Mouse (Mus musculus): ENCODE data around the gene Eprs.

Eprs gene

DNA sequence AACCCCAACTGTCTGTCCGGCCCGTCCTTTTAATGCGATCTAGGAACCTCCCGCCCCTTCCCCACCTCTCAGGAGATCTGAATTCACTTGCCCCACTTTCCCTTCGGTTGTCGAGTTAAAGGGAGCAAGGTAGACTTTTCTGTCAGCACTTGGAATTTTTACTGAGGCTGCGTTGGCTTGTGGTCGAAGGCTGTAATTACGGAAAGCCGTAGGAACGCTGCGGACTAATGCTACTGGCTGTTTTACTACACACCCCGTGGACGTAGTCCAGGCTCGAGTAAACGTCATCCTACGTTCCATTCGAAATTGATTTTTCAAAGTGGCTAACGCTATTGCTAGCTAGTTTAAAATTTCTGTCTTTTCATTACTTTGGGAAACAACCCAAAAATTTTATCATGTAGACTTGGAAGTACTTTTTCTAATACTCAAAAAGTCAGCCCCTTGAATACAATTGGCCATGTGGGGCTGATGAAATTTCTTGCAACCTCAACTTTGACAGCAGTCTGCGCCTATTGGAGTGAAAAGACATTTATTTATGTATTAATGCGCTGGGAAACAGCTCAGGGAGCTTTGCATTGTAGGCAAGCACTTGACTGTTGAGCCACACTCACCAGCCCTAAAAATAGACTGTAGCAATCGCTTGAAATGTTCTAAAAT lies 810 bp downstream of the Eprs start:
- DNase-seq (ENCODE audit: low spot score) = no peak

DNA sequence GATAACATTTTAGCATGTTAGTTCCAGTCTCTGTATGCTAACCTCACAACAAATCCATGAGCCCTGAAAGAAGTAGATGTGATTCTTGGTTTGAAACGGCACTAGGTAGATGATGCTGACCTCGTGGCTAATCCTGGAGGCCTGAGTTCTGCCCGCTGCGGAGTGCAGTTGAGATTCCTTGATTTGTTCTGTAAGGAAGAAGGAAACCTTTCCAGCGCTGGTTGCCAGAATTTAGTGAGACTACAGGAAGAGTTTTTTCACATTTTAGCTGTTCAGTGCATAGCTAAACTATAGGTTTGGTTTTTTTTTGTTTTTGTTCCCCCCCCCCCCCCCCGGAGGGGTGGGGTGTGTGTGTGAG lies 1.3 kb downstream of the Eprs start:
- DNase-seq (ENCODE audit: low spot score) = no peak

DNA sequence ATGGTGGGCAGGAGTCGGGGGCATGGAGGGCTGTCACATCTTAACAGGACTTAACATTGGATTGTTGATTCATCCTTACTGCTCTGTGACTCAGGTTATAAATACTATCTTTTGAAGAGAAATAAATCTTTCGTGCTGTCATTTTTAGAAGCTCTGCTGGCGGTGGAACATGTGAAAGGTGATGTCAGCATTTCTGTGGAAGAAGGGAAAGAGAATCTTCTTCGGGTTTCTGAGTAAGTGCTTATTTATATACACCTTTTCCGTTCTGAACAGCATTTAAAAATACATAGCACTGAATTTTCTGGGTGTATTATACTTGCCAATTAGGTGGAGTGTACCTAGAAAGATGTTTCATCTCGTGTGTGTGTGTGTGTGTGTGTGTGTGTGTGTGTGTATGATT lies 4.5 kb downstream of the Eprs start:
- no peak for DNase-seq (ENCODE audit: low spot score)

DNA sequence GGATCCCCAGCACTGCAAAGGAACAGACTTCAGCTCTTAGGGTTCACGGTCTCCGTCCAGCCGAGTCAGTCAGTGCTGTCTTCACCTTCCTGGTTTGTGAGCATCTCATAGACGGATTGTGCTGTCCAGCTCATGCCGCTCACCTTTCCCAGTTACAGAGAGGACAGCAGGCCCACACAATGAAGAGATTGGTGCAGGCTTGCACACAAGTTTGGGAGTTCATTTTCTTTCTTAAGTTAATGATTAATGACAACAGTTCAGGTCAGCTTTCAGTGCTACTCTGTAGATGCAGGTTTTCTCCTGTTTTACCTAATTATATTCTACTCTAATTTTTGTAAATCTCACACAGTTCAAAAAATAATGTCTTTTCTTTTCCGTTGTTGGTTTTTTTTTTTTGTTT lies 7.1 kb downstream of the Eprs start:
- DNase-seq (ENCODE audit: low spot score) = no peak

DNA sequence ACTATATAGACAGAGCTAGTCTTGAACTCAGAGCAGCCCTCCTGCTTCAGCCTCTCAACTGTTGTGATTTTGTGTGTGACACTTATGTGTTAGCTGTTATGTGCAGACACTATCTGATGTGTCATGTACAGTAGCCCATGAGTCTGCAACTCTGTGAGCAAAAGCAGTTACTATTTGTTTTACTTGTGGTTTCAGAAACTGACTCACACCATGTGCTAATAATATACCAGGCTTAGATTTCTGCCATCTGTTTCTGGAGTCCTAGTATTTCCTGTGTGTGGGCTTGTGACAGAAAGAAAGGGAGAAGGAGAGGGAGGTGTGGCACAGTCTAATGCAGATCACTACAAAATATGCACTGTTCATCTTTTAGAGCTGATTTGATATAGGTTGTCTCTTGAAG lies 13.5 kb downstream of the Eprs start:
- DNase-seq (ENCODE audit: low spot score) = no peak

DNA sequence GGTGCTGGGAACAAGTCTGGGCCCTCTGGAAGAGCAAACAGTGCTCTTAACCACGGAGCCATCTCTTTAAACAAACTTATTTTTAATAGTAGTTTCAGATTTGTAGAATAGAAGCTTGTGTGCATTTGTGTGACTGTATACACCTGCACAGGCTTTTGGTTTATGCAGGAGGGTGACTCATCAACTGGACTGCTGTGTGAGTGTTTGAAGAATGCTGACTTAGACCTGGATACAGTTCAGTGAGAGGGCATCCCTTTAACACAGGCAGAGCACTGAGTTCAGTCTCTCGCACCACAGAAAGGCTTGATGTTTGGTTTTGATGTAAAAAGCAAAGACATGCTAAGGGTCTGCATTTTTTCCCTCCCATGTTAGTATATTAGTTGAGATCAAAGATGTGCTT lies 14.6 kb downstream of the Eprs start:
- no peak for DNase-seq (ENCODE audit: low spot score)

DNA sequence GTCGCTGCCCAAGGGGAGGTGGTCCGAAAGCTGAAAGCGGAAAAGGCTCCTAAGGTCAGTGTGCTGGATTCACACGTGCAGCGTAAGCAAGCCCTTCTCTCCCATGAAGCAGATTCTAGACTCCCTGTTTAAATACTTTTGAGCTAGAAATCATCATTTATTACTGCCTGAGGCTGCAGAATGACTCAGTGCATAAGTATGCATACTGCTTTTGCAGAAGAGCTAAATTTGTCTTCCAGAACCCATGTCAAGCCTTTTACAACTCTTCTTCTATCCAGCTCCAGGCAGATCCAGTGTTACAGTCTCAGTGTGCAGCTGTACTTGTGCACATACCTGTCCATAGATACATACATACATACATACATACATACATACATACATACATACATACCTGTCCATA lies 38.8 kb downstream of the Eprs start:
- no peak for DNase-seq (ENCODE audit: low spot score)

DNA sequence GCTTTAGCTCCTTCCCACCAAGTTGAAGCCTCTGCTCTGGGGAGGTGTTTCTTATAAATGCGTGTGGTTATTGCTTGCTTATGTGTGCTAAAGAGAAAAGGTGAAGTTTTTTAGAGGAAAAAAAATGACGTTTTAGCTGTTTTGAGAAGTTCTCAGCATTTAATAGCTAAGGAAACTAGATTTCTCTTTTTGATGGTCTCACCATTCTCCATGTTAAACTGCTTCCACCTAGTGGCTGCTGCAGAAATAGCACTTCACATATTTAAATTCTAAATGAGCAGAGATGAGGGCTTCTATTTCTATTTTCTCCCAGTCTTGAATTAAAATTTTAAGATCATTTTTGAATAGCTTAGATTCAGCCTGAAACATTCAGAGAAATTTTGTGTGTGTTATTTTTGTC lies 41.2 kb downstream of the Eprs start:
- no peak for DNase-seq (ENCODE audit: low spot score)

DNA sequence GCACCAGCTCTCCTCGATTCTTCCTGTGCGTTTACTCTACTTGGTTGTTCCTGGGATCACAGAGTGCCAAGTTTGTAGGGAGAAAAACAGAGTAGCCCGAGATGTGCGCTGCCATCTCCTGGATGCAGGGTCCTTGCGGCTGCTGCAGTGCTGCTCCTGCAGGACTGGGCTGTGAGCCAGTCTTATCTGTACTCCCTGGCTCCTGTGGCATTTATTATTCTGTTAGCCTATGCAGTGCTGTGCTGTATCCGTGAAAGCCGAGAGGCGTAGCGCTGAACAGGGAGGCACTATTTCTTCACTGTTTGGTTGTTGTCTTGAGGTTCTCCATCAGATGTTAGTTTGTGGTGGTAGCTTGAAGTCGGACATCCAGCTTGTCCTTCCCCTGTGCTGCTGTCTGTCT lies 43.1 kb downstream of the Eprs start:
- DNase-seq (ENCODE audit: low spot score) = no peak

DNA sequence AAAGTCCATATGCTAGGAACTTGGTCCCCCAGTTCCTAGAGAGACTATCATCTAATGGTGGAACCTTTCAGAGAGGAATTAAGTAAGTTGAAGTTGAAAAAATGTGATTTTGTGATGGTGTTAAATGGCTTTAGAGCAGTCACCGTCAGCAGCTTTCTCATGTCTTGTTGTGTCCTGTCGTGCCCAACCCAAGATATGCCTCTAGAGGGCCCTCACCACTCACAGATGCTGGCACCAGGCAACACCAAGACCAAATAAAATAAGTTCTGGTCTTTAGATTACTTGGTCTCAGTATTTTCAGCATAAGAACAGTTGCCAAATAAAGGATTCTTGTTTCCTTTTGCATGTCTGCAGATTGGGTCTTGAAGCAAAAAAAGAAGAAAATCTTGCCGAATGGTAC lies 47.0 kb downstream of the Eprs start:
- no peak for DNase-seq (ENCODE audit: low spot score)

DNA sequence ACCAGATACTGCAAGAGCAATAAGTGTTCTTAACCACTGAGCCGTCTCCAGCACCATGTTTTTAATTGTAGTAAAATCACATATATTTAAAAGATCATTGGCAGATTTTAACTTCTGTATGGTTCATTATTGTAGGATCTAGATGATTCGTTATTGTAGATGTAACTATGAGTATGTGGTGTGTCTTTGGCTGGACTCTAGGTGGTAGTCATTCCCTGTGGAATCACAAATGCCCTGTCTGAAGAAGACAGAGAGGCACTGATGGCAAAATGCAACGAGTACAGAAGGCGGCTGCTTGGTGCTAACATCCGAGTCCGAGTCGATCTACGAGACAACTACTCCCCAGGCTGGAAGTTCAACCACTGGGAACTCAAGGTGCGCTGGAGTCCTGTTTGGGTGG lies 55.2 kb downstream of the Eprs start:
- no peak for DNase-seq (ENCODE audit: low spot score)

DNA sequence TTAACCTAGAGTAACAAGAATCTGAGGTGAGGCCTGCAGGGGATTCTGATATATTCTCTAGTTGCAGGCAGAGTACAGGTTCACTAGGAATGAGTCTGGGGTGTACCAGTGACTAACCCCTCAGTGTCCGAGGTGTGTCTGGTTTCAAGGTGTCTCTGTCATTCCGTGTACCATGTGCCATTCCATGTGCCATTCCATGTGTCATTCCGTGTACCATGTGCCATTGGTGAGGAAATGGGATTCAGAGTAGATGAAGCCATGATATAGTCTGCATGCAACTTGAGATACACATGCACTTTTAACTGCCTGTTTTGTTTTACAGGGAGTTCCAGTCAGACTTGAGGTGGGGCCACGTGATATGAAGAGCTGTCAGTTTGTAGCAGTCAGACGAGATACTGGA lies 57.0 kb downstream of the Eprs start:
- no peak for DNase-seq (ENCODE audit: low spot score)

DNA sequence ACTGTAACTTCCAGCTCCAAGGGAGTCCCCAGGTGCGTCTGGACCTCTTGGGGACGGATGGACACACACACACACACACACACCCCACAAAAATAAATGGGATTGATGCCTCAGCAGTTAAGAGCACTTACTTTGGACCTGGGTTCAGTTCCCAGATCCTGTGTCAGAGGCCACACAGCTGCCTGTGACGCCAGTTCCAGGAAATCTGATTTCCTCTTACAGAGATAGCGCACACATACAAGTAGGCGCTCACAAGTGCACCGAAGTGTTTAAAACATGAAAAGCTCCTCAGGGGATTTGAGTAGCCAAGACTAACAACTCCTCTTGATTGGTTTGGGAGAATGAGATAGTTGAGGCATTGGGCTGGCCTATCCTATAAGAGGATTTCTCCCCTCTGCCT lies 57.9 kb downstream of the Eprs start:
- DNase-seq (ENCODE audit: low spot score) = no peak

DNA sequence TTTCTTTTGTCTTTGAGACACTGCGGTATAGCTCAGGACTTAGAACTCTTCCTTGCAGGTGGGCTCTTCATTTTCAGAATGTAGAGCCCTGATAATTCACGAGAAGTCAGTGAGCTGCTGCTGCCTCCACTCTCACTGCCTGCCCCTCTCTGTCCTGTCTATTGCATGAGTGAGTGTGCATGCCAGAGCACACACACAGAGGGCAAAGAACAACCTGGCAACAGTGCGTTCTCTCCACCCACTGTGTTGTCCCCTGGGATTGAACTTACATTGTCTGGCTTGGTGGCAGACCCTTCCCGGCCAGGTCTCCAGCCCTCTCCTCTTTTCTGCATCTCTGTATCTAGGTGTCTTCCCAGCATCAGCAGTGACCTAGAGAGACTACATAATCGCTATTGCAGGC lies 63.7 kb downstream of the Eprs start:
- no peak for DNase-seq (ENCODE audit: low spot score)

DNA sequence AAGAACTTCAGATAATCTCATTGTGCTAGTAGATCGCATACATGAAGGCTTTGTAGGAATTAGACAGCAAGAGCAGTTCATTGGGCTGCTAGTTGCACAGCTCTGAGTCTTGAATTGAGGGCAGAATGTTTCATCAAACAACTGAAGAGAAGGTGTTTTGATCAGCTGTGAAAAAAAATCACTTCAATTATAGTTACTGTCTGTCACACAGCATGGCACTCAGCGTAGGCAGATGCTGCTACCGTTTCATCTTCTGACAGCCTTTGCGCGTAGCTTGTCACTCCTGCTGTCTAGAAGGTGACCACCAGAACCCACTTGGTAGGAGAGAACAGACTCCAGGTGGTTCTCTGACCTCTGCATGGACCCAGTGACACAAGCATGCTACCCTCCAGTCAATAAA lies 67.6 kb downstream of the Eprs start:
- DNase-seq (ENCODE audit: low spot score) = no peak

DNA sequence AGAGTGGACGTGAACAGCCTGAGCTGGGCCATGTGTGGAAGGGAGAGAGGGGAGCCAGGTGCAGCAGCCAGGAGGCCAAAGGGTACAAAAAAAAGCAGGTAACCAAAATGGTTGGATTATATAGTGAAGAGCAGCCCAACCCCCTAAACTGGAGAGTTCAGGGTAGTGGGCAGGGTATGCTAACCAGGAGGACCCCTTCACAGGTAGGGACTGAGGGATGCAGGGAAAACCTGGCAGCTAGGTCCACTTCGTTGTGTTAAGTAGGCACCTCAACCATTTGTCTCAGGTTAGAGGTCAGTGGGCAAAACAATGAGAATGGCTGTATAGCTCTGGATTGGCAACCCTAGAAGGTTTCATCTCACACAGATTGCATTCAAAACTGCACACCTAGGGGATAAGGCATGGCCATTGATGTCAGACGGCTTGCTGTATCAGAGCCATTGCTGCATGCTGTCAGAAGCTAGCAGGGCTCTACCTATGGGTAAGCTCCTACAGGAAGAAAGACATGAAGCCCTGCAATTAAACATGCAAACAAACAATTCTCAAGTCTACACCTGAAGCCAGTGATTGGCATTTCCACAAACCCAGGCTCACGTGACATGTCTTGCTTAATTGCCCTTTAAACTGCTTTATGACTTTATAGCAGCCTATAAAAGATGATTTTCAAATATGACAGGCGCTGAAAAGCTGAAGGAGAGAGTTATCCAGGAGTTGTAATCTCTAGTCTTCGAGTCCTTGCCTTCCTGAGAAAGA lies 68.6 kb downstream of the Eprs start:
- DNase-seq (ENCODE audit: low spot score) = no peak

DNA sequence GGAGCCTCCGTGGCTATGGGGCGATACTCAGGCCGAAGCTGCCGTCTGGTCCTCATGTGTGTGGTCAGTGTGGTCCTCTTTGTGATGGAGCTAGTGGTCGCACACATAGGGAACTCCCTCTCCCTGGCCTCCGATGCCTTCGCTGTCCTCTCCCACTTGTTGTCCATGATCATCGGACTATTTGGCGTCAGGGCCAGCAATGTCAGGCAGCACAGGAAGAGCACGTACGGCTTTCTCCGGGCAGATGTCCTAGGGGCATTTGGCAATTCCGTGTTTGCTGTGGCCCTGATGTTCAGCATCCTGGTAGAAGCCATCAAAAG lies 69.1 kb downstream of the Eprs start:
- no peak for DNase-seq (ENCODE audit: low spot score)

DNA sequence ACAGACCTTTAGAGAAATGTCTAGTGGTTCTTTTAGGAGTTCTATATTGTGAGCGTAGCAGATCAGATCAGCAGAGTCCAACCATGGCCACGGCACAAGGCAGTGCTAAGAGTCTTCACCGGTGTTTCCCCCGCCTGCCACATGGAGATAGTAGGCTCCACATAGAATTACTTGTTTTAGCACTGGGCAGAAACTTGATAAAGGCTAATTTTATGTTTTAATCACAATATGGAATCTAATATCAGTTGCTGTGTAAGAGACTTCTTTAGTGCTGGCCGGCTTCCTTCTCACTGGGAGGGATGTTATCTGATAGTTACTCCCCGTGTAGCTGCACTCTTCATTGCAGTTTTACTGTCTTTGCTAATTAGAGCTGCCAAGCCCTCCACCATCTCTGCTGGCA lies 70.3 kb downstream of the Eprs start:
- DNase-seq (ENCODE audit: low spot score) = no peak

DNA sequence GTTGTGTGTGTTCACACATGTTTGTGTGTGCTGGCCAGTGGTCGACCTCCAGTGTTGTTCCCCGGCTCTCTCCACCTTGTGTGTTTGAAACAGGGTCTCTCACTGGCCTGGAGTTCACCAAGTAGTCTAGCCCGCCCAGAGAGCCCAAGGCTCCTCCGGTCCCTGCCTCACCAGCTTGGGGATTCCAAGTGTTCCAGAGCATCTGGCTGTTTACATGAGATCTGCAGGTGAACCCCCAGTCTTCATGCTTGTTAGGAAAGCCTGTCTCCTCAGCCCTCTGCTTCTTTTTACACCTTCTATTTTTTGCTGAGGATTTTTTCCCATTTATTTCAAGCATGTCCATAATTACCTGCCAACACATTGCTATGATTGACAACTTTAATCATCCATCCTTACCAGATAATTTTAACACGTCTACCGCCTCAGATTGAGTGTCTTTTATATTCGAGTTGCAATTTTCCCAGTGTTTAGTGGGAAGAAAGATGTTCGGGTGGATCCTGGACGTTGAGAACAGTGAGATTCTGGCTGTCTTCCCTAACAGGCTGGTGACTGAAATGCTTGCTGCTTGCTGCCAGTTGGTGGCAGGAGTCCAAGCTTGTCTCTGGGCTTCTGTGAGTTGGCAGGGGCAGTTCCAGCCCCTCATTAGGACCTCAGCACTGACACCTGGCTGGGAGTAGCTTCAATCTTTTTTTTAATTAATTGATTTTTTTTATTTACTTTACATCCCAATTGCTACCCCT lies 76.2 kb downstream of the Eprs start:
- DNase-seq (ENCODE audit: low spot score) = no peak

DNA sequence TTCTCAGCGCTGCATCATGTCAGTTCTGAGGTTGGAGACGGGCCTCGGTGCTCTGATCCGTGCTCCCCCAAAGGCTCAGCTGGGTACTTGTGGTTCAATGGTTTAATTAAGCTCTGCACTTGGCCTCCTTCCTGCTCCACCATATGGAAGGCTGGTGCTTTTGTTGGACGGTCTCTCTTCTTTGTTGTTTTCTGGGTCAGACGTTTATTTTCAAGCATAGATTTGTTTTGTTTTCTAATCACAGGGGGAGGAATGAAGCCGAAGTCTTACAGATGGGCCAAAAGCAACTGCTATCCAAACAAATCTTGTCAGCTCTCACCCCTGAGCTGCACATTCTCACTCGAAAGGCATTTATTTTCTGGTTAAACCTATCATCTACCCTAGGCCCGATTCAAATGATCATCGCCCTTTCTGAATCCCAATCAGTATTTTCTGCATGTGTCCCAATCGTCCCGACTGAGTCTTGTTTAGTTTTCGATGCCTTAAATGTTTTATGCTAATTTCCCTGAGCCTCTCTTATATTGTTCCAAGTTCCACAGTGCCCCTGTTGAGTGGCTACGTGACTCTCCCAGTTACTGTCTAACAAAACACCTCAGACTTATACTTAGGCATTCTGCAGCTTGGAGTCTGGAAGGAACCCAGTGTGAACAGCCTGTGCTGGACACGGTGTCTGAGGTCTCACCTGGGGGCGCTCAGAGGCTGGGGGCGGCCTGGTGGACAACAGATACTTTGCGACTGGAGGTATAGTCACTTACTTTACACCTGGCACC lies 79.0 kb downstream of the Eprs start:
- DNase-seq (ENCODE audit: low spot score) = no peak

DNA sequence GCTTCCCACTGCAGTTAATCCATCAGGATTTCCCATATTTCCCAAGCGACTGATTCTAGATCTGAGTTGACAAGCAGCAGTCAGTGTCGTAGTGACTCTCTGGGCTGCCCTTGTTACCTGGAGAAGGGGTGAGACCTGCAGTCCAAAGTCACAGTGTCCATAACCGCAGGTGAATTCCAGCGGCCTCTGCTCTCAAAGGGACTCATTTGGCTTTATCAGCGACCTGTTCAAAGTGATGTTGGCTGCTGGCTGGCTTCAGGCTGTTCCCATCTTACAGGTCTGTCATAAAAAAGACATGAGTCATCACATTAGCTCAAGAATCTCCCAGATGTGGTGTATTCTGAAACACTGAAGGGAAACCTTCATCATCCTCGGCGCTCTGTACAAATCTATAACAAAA lies 86.1 kb downstream of the Eprs start:
- DNase-seq (ENCODE audit: low spot score) = no peak

DNA sequence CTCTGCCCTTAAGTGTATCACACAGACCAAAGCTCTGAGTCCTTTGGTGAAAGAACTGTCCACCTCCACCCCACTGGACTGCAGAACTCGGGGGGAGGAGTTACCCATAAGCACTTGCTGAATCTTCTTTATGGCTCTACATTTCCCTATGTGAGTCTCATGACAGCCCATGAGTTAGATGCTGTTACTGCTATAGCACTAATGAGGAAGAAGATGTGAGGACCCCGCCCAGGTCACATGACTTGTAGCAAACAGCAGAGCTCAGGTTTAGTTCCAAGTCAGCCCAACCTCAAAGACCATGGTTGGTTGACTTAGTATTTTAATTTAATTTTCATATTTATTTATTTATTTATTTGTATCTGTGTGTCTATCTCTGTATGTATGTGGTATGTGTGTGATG lies 86.9 kb downstream of the Eprs start:
- no peak for DNase-seq (ENCODE audit: low spot score)

DNA sequence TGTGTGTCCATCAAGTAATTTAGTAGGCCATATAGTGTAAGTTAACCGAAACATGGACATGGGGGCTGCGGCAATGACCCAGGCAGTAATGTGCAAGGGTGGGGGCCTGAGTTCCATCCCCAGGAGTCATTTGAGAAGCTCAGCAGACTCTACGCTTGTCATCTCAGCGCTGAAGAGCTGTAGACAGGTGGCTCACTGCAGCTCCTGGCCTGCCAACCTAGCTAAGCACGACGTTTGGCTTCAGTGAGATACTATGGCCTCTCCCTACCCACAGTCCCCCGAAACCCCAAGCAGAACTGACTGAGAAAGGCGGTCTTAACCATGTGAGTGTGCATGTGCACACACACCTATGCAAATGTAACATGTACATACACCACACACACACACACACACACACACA lies 88.2 kb downstream of the Eprs start:
- DNase-seq (ENCODE audit: low spot score) = no peak

Data from spleen, adult 12 weeks (tissue).